Mouse (Mus musculus): Measurements from ENCODE around the gene Tas2r124. TPM values are rescaled to one million over a fixed set of nuclear protein-coding genes. Genes with fewer than 3 reads are reported as not detected.

Tas2r124 gene
- not detected for total RNA-seq (2022)

GRCm38 (mm10) chr6:132754430-132754829 is at the start of gene Tas2r124:
Tas2r124 (plus strand) TSS chr6:132754730.
- DNase-seq = no peak

GRCm38 (mm10) chr6:132711828-132712227 is 42.7 kb upstream of the Tas2r124 start, which contains the start of gene Tas2r122:
Tas2r122 (minus strand) TSS chr6:132711928.
- DNase-seq = no peak

GRCm38 (mm10) chr6:132737935-132738334 is 16.6 kb upstream of the Tas2r124 start, which contains the start of gene Tas2r115:
Tas2r115 (minus strand) TSS chr6:132738035.
- no peak for DNase-seq

GRCm38 (mm10) chr6:132750206-132750605 is 4.3 kb upstream of the Tas2r124 start:
- DNase-seq = peak; percentile 7

GRCm38 (mm10) chr6:132761831-132762230 is 7.3 kb downstream of the Tas2r124 start, which contains the start of gene Tas2r102:
Tas2r102 (plus strand) TSS chr6:132762131.
- no peak for DNase-seq

GRCm38 (mm10) chr6:132778062-132778461 is 23.5 kb downstream of the Tas2r124 start, which contains the start of gene Tas2r136:
Tas2r136 (minus strand) TSS chr6:132778162.
- no peak for DNase-seq

GRCm38 (mm10) chr6:132795393-132795792 is 40.9 kb downstream of the Tas2r124 start:
- no peak for DNase-seq

GRCm38 (mm10) chr6:132802518-132802917 is 48.0 kb downstream of the Tas2r124 start, which contains the start of gene Tas2r117:
Tas2r117 (plus strand) TSS chr6:132802818.
- no peak for DNase-seq

Other genes starting within 250 kb of the Tas2r124 start
- not detected for gene Prh1, start 184.9 kb upstream of the Tas2r124 start, total RNA-seq (2022)
- not detected for gene Prp2, start 158.8 kb upstream of the Tas2r124 start, total RNA-seq (2022)
- not detected for gene A630073D07Rik, start 103.2 kb upstream of the Tas2r124 start, total RNA-seq (2022)
- not detected for gene Tas2r120, start 97.8 kb upstream of the Tas2r124 start, total RNA-seq (2022)
- not detected for gene Tas2r121, start 53.7 kb upstream of the Tas2r124 start, total RNA-seq (2022)
- gene Tas2r122, start 42.8 kb upstream of the Tas2r124 start, total RNA-seq (2022) = not detected
- gene Tas2r115, start 16.7 kb upstream of the Tas2r124 start, total RNA-seq (2022) = not detected
- not detected for gene Tas2r102, start 7.4 kb downstream of the Tas2r124 start, total RNA-seq (2022)
- not detected for gene Tas2r136, start 23.4 kb downstream of the Tas2r124 start, total RNA-seq (2022)
- not detected for gene Tas2r117, start 48.1 kb downstream of the Tas2r124 start, total RNA-seq (2022)
- not detected for gene Tas2r123, start 92.4 kb downstream of the Tas2r124 start, total RNA-seq (2022)
- gene Tas2r116, start 100.7 kb downstream of the Tas2r124 start, total RNA-seq (2022) = not detected
- not detected for gene Tas2r110, start 113.3 kb downstream of the Tas2r124 start, total RNA-seq (2022)
- not detected for gene Tas2r113, start 138.3 kb downstream of the Tas2r124 start, total RNA-seq (2022)
- not detected for gene Tas2r125, start 154.9 kb downstream of the Tas2r124 start, total RNA-seq (2022)
- gene Tas2r129, start 196.4 kb downstream of the Tas2r124 start, total RNA-seq (2022) = not detected
- gene Tas2r131, start 203.2 kb downstream of the Tas2r124 start, total RNA-seq (2022) = not detected
- not detected for gene Tas2r109, start 226.2 kb downstream of the Tas2r124 start, total RNA-seq (2022)